Mouse (Mus musculus): ENCODE results near the gene Cmc2. TPM values are rescaled to one million over a fixed set of nuclear protein-coding genes. Genes with fewer than 3 reads are reported as not detected.

Cmc2 gene
- total and polyA plus RNA-seq, 3 experiments = 11.1 to 123 (median 39.7) TPM

DNA sequence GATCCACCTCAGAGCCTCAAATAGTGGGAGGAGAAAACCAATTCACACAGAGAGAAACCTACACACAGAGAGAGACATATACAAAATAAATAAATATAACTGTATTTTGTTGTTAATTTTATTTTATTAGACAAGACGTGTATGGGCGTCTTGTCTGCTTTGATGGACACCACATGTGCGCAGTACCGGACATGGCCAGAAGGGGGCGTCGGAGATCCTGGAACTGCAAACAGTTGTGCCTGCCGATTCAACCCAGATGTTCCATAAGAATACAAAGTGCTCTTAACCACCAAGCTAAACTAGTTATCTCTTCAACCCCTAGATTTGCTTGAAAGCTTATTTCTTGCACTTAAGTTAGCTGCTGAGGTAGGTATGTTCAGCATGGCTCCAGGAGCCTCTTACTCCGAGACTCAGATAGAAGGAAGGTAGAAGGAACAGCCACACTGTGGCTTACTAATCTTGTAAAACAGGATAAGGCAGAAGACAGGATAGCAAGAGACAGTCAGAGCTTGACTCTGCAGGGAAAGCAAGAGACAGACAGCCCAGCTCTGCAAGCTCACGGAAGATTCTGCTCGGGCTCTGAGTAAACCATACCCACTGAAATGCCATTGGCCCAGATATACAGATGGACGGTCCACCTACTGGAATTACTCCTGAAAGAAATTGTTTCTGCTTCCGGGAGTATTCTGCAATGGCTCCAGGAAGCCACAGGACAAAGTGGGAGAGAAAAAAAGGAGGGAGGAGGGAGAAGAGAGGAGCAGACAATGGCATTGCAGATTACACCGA lies 54.9 kb downstream of the Cmc2 start:
- Histone ChIP-seq H3K9me3 (replicated peaks) (peaks cover 5% of the 10 kb centered on the region), H3K27me3 (ENCODE audit: insufficient read depth, low read length) (no peaks in the 10 kb centered on the region), H3K4me3 (ENCODE audit: low read depth, low read length) (no peak overlapping the region), H3K36me3 (replicated peaks) (no peaks in the 10 kb centered on the region), H3K4me1 (ENCODE audit: insufficient read depth, low read depth, low read length) (no peaks in the 10 kb centered on the region)
- TF ChIP-seq GATA1 (IDR thresholded peaks at IDR 0.05; ENCODE audit: borderline replicate concordance, low read length) (no peak), CTCF (IDR thresholded peaks at IDR 0.05; ENCODE audit: low read depth, low read length) (peak; percentile 41)
- no peak for ATAC-seq (ENCODE audit: extremely low read depth, insufficient number of reproducible peaks, low FRiP score, poor library complexity, severe bottlenecking)
- DNase-seq (ENCODE audit: low spot score) = no peak

DNA sequence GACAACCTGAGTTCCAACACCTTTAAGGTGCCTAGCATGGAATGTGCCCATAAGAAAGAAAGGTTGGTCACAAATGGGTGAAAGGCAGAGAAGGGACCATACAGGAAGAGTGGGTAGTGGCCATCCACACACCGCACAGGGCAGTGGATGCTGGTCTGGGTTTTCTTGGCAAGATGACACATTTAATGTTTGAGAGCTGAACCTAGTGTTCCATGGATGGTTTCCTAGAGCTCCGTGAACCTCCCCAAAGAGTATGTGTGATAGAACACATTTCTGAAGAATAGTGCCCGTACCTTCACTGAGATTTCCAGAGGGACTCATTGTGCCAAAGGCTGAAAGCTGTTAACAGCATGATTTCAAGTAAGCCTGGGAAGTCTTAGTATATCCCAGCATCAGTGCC lies 56.7 kb downstream of the Cmc2 start:
- Histone ChIP-seq H3K36me3 (replicated peaks) (no peaks in the 10 kb centered on the region), H3K27me3 (ENCODE audit: insufficient read depth, low read length) (no peaks in the 10 kb centered on the region), H3K4me1 (ENCODE audit: insufficient read depth, low read depth, low read length) (no peaks in the 10 kb centered on the region), H3K4me3 (ENCODE audit: low read depth, low read length) (no peak overlapping the region), H3K9me3 (replicated peaks) (peaks cover 7% of the 10 kb centered on the region)
- no peak for TF ChIP-seq TAL1 (conservative IDR thresholded peaks at IDR 0.05; ENCODE audit: low read depth, low read length)
- TF ChIP-seq GATA2 (IDR thresholded peaks at IDR 0.05; ENCODE audit: borderline replicate concordance, low read depth, low read length) = no peak
- TF ChIP-seq POLR2AphosphoS5 (IDR thresholded peaks at IDR 0.05; ENCODE audit: insufficient replicate concordance, low read depth, low read length) = no peak
- TF ChIP-seq GATA1 (IDR thresholded peaks at IDR 0.05; ENCODE audit: borderline replicate concordance, low read length) = no peak
- TF ChIP-seq CTCF (IDR thresholded peaks at IDR 0.05; ENCODE audit: low read depth, low read length) = no peak
- DNase-seq (ENCODE audit: low spot score) (no peak), ATAC-seq (ENCODE audit: extremely low read depth, insufficient number of reproducible peaks, low FRiP score, poor library complexity, severe bottlenecking) (no peak)

GRCm38 (mm10) chr8:116864022-116864387 lies 57.2 kb downstream of the Cmc2 start:
- no peak for ATAC-seq (ENCODE audit: extremely low read depth, insufficient number of reproducible peaks, low FRiP score, poor library complexity, severe bottlenecking)
- Histone ChIP-seq H3K4me1 (ENCODE audit: insufficient read depth, low read depth, low read length) (no peaks in the 10 kb centered on the region), H3K9me3 (replicated peaks) (peaks cover 8% of the 10 kb centered on the region), H3K27me3 (ENCODE audit: insufficient read depth, low read length) (no peaks in the 10 kb centered on the region), H3K36me3 (replicated peaks) (no peaks in the 10 kb centered on the region), H3K4me3 (ENCODE audit: low read depth, low read length) (no peak overlapping the region)
- no peak for DNase-seq (ENCODE audit: low spot score)
- TF ChIP-seq GATA1 (IDR thresholded peaks at IDR 0.05; ENCODE audit: borderline replicate concordance, low read length) (no peak), GATA2 (IDR thresholded peaks at IDR 0.05; ENCODE audit: borderline replicate concordance, low read depth, low read length) (no peak), POLR2AphosphoS5 (IDR thresholded peaks at IDR 0.05; ENCODE audit: insufficient replicate concordance, low read depth, low read length) (no peak), TAL1 (conservative IDR thresholded peaks at IDR 0.05; ENCODE audit: low read depth, low read length) (no peak)

DNA sequence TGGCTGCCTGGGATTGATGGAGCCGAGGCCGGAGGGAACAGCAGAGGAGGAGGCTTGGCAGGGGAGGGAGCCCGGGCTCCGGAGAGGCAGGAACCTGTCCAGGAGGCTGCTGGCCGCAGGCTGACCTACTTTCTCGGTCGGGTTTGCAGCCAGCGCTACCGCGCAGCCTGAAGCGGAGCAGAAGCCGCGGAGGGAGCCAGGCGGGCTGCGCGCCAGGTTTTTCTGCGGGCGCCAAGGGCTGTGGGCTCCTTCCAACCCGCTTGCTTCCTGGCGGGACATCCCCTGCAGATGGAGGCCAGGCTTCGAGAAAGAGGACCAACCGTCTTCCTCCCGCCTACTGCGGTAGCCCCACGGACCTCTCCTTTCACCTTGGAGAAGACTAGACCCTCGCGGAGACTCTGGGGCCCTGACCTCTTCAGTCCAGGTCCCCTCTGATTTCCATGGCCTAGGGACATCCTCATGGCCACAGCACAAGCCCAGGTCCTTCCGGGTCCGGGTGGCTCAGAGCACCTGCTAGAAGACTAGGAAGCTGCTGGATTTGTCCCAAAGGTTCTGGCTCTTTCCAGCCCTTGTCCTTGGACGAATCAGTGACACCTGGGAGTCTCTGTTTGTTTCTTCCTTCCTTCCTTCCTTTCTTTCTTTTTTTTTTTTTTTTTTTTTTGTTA lies 57.8 kb downstream of the Cmc2 start:
- ATAC-seq (ENCODE audit: extremely low read depth, insufficient number of reproducible peaks, low FRiP score, poor library complexity, severe bottlenecking) = no peak
- no peak overlapping the region for H3K4me3 ChIP-seq (ENCODE audit: low read depth, low read length)
- no peaks in the 10 kb centered on the region for H3K27me3 ChIP-seq (ENCODE audit: insufficient read depth, low read length)
- no peak for DNase-seq (ENCODE audit: low spot score)
- no peaks in the 10 kb centered on the region for H3K36me3 ChIP-seq (replicated peaks)
- peaks cover 8% of the 10 kb centered on the region for H3K9me3 ChIP-seq (replicated peaks)
- TF ChIP-seq GATA2 (IDR thresholded peaks at IDR 0.05; ENCODE audit: borderline replicate concordance, low read depth, low read length) (no peak), TAL1 (conservative IDR thresholded peaks at IDR 0.05; ENCODE audit: low read depth, low read length) (no peak), POLR2AphosphoS5 (IDR thresholded peaks at IDR 0.05; ENCODE audit: insufficient replicate concordance, low read depth, low read length) (no peak), GATA1 (IDR thresholded peaks at IDR 0.05; ENCODE audit: borderline replicate concordance, low read length) (no peak), CTCF (IDR thresholded peaks at IDR 0.05; ENCODE audit: low read depth, low read length) (no peak)
- H3K4me1 ChIP-seq (ENCODE audit: insufficient read depth, low read depth, low read length) = no peaks in the 10 kb centered on the region

DNA sequence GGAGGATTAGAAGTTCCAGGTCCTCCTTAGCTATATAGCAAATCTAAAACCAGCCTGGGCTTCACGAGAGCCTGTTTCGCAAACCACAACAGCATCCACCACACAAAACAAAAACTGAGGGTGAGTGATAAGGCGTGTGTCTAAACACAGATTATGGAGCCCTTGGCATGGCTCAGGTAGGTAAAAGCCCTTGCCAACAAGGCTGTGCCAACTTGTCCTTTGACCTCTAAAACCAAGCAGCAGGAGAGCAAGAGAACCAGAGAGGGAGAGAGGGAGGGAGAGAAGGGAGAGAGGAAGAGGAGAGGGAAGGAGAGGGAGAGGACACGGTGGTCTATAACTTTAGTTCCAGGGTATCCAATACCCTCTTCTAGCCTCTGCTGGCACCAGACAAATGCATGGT lies 59.1 kb downstream of the Cmc2 start:
- no peak overlapping the region for H3K4me3 ChIP-seq (ENCODE audit: low read depth, low read length)
- H3K4me1 ChIP-seq (ENCODE audit: insufficient read depth, low read depth, low read length) = no peaks in the 10 kb centered on the region
- peaks cover 13% of the 10 kb centered on the region for H3K9me3 ChIP-seq (replicated peaks)
- H3K27me3 ChIP-seq (ENCODE audit: insufficient read depth, low read length) = no peaks in the 10 kb centered on the region
- ATAC-seq (ENCODE audit: extremely low read depth, insufficient number of reproducible peaks, low FRiP score, poor library complexity, severe bottlenecking) (no peak), DNase-seq (ENCODE audit: low spot score) (no peak)
- no peaks in the 10 kb centered on the region for H3K36me3 ChIP-seq (replicated peaks)
- TF ChIP-seq TAL1 (conservative IDR thresholded peaks at IDR 0.05; ENCODE audit: low read depth, low read length) (no peak), CTCF (IDR thresholded peaks at IDR 0.05; ENCODE audit: low read depth, low read length) (no peak), GATA1 (IDR thresholded peaks at IDR 0.05; ENCODE audit: borderline replicate concordance, low read length) (no peak), POLR2AphosphoS5 (IDR thresholded peaks at IDR 0.05; ENCODE audit: insufficient replicate concordance, low read depth, low read length) (no peak)

DNA sequence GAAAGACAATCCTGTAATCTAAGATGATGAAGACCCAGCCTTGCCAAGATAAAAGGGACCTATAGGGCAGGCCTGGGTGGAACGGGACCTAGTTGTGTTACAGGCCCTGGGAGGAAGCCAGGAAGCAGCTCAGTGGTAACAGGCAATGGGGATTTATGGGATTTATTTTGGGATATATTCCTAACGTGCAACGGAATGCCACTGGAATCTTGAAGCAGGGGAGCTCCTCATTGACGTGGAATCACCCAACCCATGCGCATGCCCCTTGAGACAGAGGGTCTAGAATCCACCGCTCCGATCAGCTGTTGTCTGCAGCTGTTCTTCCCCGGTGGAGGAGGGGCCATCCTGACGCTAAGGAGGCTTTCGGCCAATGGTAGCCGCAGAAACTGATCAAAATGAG lies 69.2 kb downstream of the Cmc2 start:
- DNase-seq (ENCODE audit: low spot score) (no peak), ATAC-seq (ENCODE audit: extremely low read depth, insufficient number of reproducible peaks, low FRiP score, poor library complexity, severe bottlenecking) (no peak)
- Histone ChIP-seq H3K4me1 (ENCODE audit: insufficient read depth, low read depth, low read length) (no peaks in the 10 kb centered on the region), H3K4me3 (ENCODE audit: low read depth, low read length) (no peak overlapping the region), H3K36me3 (replicated peaks) (no peaks in the 10 kb centered on the region), H3K9me3 (replicated peaks) (peaks cover 36% of the 10 kb centered on the region), H3K27me3 (ENCODE audit: insufficient read depth, low read length) (no peaks in the 10 kb centered on the region)
- TF ChIP-seq POLR2AphosphoS5 (IDR thresholded peaks at IDR 0.05; ENCODE audit: insufficient replicate concordance, low read depth, low read length) (no peak), CTCF (IDR thresholded peaks at IDR 0.05; ENCODE audit: low read depth, low read length) (no peak), GATA1 (IDR thresholded peaks at IDR 0.05; ENCODE audit: borderline replicate concordance, low read length) (no peak), GATA2 (IDR thresholded peaks at IDR 0.05; ENCODE audit: borderline replicate concordance, low read depth, low read length) (no peak), TAL1 (conservative IDR thresholded peaks at IDR 0.05; ENCODE audit: low read depth, low read length) (no peak)
